Mouse (Mus musculus) lung, adult 2 months (tissue): ENCODE measurements at regions not wholly inside any gene's neighbourhood (a gene's known extent, or its start where the extent isn't known, plus 50 kb on each side); places are given as distances from the start of the nearest gene placed in this dataset.
"Not testable (repeated sequence)": the region's sequence is repeated elsewhere in the genome, so short reads cannot be mapped to it uniquely, and the experiment has no call there.

Experiments
- DNase-seq: peaks from one replicate; pipeline ENCODE4 v3.0.0; 2022
- H3K4me1 ChIP-seq: fragments of 200-500 bp; 2 replicates; pipeline ENCODE4 v1.6.1; 2011; ENCODE audit warnings: low read length; ENCODE audit not compliant: control insufficient read depth, insufficient read depth
- H3K4me3 ChIP-seq: fragments of 200-500 bp; replicated peaks from 2 replicates; pipeline ENCODE3; 2011; ENCODE audit warnings: low read depth, mild to moderate bottlenecking, control low read depth, low read length; ENCODE audit errors: extremely low read depth
- CTCF ChIP-seq: fragments of 200-500 bp; IDR thresholded peaks from 2 replicates; pipeline ENCODE4 v1.5.1; 2011; ENCODE audit warnings: mild to moderate bottlenecking, low read length, control low read depth; ENCODE audit not compliant: insufficient read depth
- POLR2A ChIP-seq: fragments of 200-500 bp; IDR thresholded peaks from 2 replicates; pipeline ENCODE4 v1.6.1; 2011; ENCODE audit warnings: low read depth, mild to moderate bottlenecking, control low read depth, low read length, borderline replicate concordance; ENCODE audit errors: extremely low read depth
- WGBS: fragments of 180-500 bp; shearing (Covaris S2); methylation state at CpG from one replicate; pipeline ENCODE4 v1.1.7; 2018; 5-methylcytosine and 5-hydroxymethylcytosine counted together

GRCm38 (mm10) chr12:45519554-45519953, 445.0 kb upstream of the Stxbp6 start:
- TF ChIP-seq CTCF (no peak), POLR2A (no peak)
- no peak overlapping the region for H3K4me3 ChIP-seq
- DNase-seq = no peak
- H3K4me1 ChIP-seq = no peaks in the 10 kb centered on the region

GRCm38 (mm10) chr12:45514459-45514858, 439.9 kb upstream of the Stxbp6 start:
- no peaks in the 10 kb centered on the region for H3K4me1 ChIP-seq
- no peak for DNase-seq
- 60% methylated on average over 3 of the region's 3 CpGs for WGBS
- no peak for TF ChIP-seq CTCF
- TF ChIP-seq POLR2A = no peak
- H3K4me3 ChIP-seq = no peak overlapping the region

- no peak for TF ChIP-seq CTCF
- no peak for TF ChIP-seq POLR2A
- 34% methylated on average over 7 of the region's 7 CpGs for WGBS
- Histone ChIP-seq H3K4me3 (no peak overlapping the region), H3K4me1 (no peaks in the 10 kb centered on the region)
- no peak for DNase-seq
Measured at GRCm38 (mm10) chr12:45507400-45507982, 433.0 kb upstream of the Stxbp6 start.

GRCm38 (mm10) chr12:45499834-45500233, 425.3 kb upstream of the Stxbp6 start:
- H3K4me3 ChIP-seq = no peak overlapping the region
- H3K4me1 ChIP-seq = no peaks in the 10 kb centered on the region
- DNase-seq = no peak
- TF ChIP-seq POLR2A (no peak), CTCF (no peak)
- WGBS = 64% methylated on average over 6 of the region's 6 CpGs

GRCm38 (mm10) chr12:45498230-45498629, 423.7 kb upstream of the Stxbp6 start:
- Histone ChIP-seq H3K4me3 (no peak overlapping the region), H3K4me1 (no peaks in the 10 kb centered on the region)
- TF ChIP-seq CTCF (no peak), POLR2A (no peak)
- DNase-seq = no peak

GRCm38 (mm10) chr12:45489029-45489428, 414.5 kb upstream of the Stxbp6 start:
- 73% methylated on average over 1 of the region's 1 CpGs for WGBS
- DNase-seq = no peak
- Histone ChIP-seq H3K4me3 (no peak overlapping the region), H3K4me1 (no peaks in the 10 kb centered on the region)
- TF ChIP-seq POLR2A = no peak
- no peak for TF ChIP-seq CTCF

- no peak for DNase-seq
- TF ChIP-seq CTCF = no peak
- TF ChIP-seq POLR2A = no peak
- H3K4me1 ChIP-seq = no peaks in the 10 kb centered on the region
- H3K4me3 ChIP-seq = no peak overlapping the region
Measured at GRCm38 (mm10) chr12:45476881-45477280, 402.4 kb upstream of the Stxbp6 start.

- H3K4me3 ChIP-seq = no peak overlapping the region
- 46% methylated on average over 3 of the region's 3 CpGs for WGBS
- DNase-seq = no peak
- TF ChIP-seq CTCF (no peak), POLR2A (no peak)
- H3K4me1 ChIP-seq = no peaks in the 10 kb centered on the region
Measured at GRCm38 (mm10) chr12:45468093-45468492, 393.6 kb upstream of the Stxbp6 start.

- no peak for DNase-seq
- 29% methylated on average over 2 of the region's 2 CpGs for WGBS
- no peak for TF ChIP-seq POLR2A
- TF ChIP-seq CTCF = no peak
- H3K4me1 ChIP-seq = no peaks in the 10 kb centered on the region
- no peak overlapping the region for H3K4me3 ChIP-seq
Measured at GRCm38 (mm10) chr12:45467058-45467457, 392.5 kb upstream of the Stxbp6 start.

- TF ChIP-seq POLR2A = no peak
- TF ChIP-seq CTCF = no peak
- no peak for DNase-seq
- Histone ChIP-seq H3K4me1 (no peaks in the 10 kb centered on the region), H3K4me3 (no peak overlapping the region)
- 67% methylated on average over 3 of the region's 3 CpGs for WGBS
Measured at GRCm38 (mm10) chr12:45466066-45466465, 391.6 kb upstream of the Stxbp6 start.

- WGBS = 77% methylated on average over 2 of the region's 2 CpGs
- DNase-seq = no peak
- Histone ChIP-seq H3K4me3 (no peak overlapping the region), H3K4me1 (no peaks in the 10 kb centered on the region)
- TF ChIP-seq POLR2A = no peak
- no peak for TF ChIP-seq CTCF
Measured at GRCm38 (mm10) chr12:45464952-45465351, 390.4 kb upstream of the Stxbp6 start.

- WGBS = 74% methylated on average over 8 of the region's 8 CpGs
- DNase-seq, H3K4me3 ChIP-seq: not testable (repeated sequence)
Measured at GRCm38 (mm10) chr12:45458746-45459145, 384.2 kb upstream of the Stxbp6 start.

More at GRCm38 (mm10) chr12:45458746-45459145, 384.2 kb upstream of the Stxbp6 start:
- H3K4me1 ChIP-seq = not testable (repeated sequence)
